Mouse (Mus musculus) MEL (cell line): Measurements from ENCODE around the gene Lysmd1. TPM values are rescaled to one million over a fixed set of nuclear protein-coding genes. Genes with fewer than 3 reads are reported as not detected.
A peak's percentile ranks its signal among the peaks of the same experiment; 100 is the strongest.

Source experiments
- DNase-seq: peaks from one replicate; pipeline ENCODE4 v3.0.0; 2011; ENCODE audit warnings: low read depth, low spot score
- H3K27ac ChIP-seq: 2 replicates; pipeline ENCODE4 v1.5.1; 2012; ENCODE audit warnings: low read depth, mild to moderate bottlenecking, control low read depth, low read length, moderate library complexity; ENCODE audit not compliant: control insufficient read depth
- H3K27me3 ChIP-seq, 2 experiments: fragments of 150-350 bp in 1 of 2; sonication (generic) in 1 of 2; 2 replicates each; pipeline ENCODE4 v1.6.1; 2012; ENCODE audit warnings: low read length in 2 of 2, mild to moderate bottlenecking in 2 of 2, improper control_type of control experiment in 1 of 2, moderate library complexity in 1 of 2; ENCODE audit not compliant: insufficient read depth in 2 of 2, control insufficient read depth in 1 of 2
- H3K36me3 ChIP-seq, 2 experiments: 2 replicates each; pipeline ENCODE4 v1.6.1; 2012 to 2014; ENCODE audit warnings: low read length in 2 of 2, improper control_type of control experiment in 1 of 2, inconsistent platforms in 1 of 2, mild to moderate bottlenecking in 1 of 2; ENCODE audit not compliant: insufficient read depth in 2 of 2, control insufficient read depth in 1 of 2
- H3K4me1 ChIP-seq, 2 experiments: fragments of 150-350 bp in 1 of 2; sonication (generic) in 1 of 2; 2 replicates each; pipeline ENCODE4 v1.6.1; 2012; ENCODE audit warnings: low read length in 2 of 2, improper control_type of control experiment in 1 of 2, mild to moderate bottlenecking in 1 of 2; ENCODE audit not compliant: insufficient read depth in 2 of 2, control insufficient read depth in 1 of 2
- H3K4me3 ChIP-seq, 2 experiments: fragments of 150-350 bp in 1 of 2; sonication (generic) in 1 of 2; 2 replicates each; pipeline ENCODE4 v1.5.1; 2012; ENCODE audit warnings: low read depth in 2 of 2, low read length in 2 of 2, mild to moderate bottlenecking in 2 of 2, moderate library complexity in 2 of 2, control low read depth in 1 of 2, improper control_type of control experiment in 1 of 2; ENCODE audit not compliant: control insufficient read depth in 1 of 2, insufficient read depth in 1 of 2
- H3K79me2 ChIP-seq: 2 replicates; pipeline ENCODE4 v1.6.1; 2012; ENCODE audit warnings: mild to moderate bottlenecking, low read length, moderate library complexity; ENCODE audit not compliant: control insufficient read depth, poor library complexity, insufficient read depth
- H3K9ac ChIP-seq: 2 replicates; pipeline ENCODE4 v1.6.1; 2012; ENCODE audit warnings: low read depth, mild to moderate bottlenecking, control low read depth, low read length, moderate library complexity; ENCODE audit not compliant: control insufficient read depth, poor library complexity, severe bottlenecking
- H3K9me3 ChIP-seq: fragments of 150-350 bp; sonication (generic); replicated peaks from 2 replicates; pipeline ENCODE4 v1.6.1; 2012; ENCODE audit warnings: mild to moderate bottlenecking, low read length, improper control_type of control experiment, moderate library complexity; ENCODE audit not compliant: insufficient read depth
- BHLHE40 ChIP-seq: IDR thresholded peaks from 2 replicates; pipeline ENCODE4 v1.6.1; 2012; ENCODE audit warnings: low read depth, mild to moderate bottlenecking, inconsistent platforms, low read length, improper control_type of control experiment, borderline replicate concordance
- CHD1 ChIP-seq: IDR thresholded peaks from 2 replicates; pipeline ENCODE4 v1.6.1; 2012; ENCODE audit warnings: low read depth, mild to moderate bottlenecking, inconsistent platforms, low read length, improper control_type of control experiment
- CHD2 ChIP-seq: IDR thresholded peaks from 2 replicates; pipeline ENCODE4 v1.6.1; 2011; ENCODE audit warnings: low read length, improper control_type of control experiment
- E2F4 ChIP-seq: IDR thresholded peaks from 2 replicates; pipeline ENCODE4 v1.6.1; 2011; ENCODE audit warnings: low read depth, low read length, improper control_type of control experiment, borderline replicate concordance
- ELF1 ChIP-seq: IDR thresholded peaks from 2 replicates; pipeline ENCODE4 v1.6.1; 2014; ENCODE audit warnings: low read depth, mild to moderate bottlenecking, inconsistent platforms, low read length, improper control_type of control experiment, moderate library complexity
- EP300 ChIP-seq, 2 experiments: IDR thresholded peaks; 2 replicates each; pipeline ENCODE4 v1.6.1; 2011; ENCODE audit warnings: improper control_type of control experiment in 2 of 2, low read length in 2 of 2, low read depth in 1 of 2, mild to moderate bottlenecking in 1 of 2
- ETS1 ChIP-seq: IDR thresholded peaks from 2 replicates; pipeline ENCODE4 v1.6.1; 2012; ENCODE audit warnings: low read depth, mild to moderate bottlenecking, inconsistent platforms, low read length, improper control_type of control experiment, moderate library complexity
- GABPA ChIP-seq: IDR thresholded peaks from 2 replicates; pipeline ENCODE4 v1.6.1; 2012; ENCODE audit warnings: low read depth, mild to moderate bottlenecking, inconsistent platforms, low read length, improper control_type of control experiment, moderate library complexity
- HCFC1 ChIP-seq: IDR thresholded peaks from 2 replicates; pipeline ENCODE4 v1.6.1; 2012; ENCODE audit warnings: low read depth, mild to moderate bottlenecking, inconsistent platforms, low read length, improper control_type of control experiment, moderate library complexity
- MAFK ChIP-seq: IDR thresholded peaks from 2 replicates; pipeline ENCODE4 v1.6.1; 2011; ENCODE audit warnings: low read depth, mild to moderate bottlenecking, low read length, improper control_type of control experiment, borderline replicate concordance
- MYB ChIP-seq: IDR thresholded peaks from 2 replicates; pipeline ENCODE4 v1.6.1; 2011; ENCODE audit warnings: mild to moderate bottlenecking, low read depth, low read length, improper control_type of control experiment
- NELFE ChIP-seq: IDR thresholded peaks from 2 replicates; pipeline ENCODE4 v1.6.1; 2011; ENCODE audit warnings: low read depth, low read length, improper control_type of control experiment
- POLR2A ChIP-seq, 2 experiments: IDR thresholded peaks; 2 replicates each; pipeline ENCODE4 v1.6.1; 2011 to 2012; ENCODE audit warnings: low read length in 2 of 2, mild to moderate bottlenecking in 2 of 2, control low read depth in 1 of 2, improper control_type of control experiment in 1 of 2, low read depth in 1 of 2, moderate library complexity in 1 of 2; ENCODE audit not compliant: control insufficient read depth in 1 of 2, insufficient read depth in 1 of 2, poor library complexity in 1 of 2
- RAD21 ChIP-seq: IDR thresholded peaks from 2 replicates; pipeline ENCODE4 v1.6.1; 2011; ENCODE audit warnings: mild to moderate bottlenecking, low read depth, low read length, improper control_type of control experiment
- SIN3A ChIP-seq: IDR thresholded peaks from 2 replicates; pipeline ENCODE4 v1.6.1; 2012; ENCODE audit warnings: low read length, improper control_type of control experiment, inconsistent platforms
- SMC3 ChIP-seq: IDR thresholded peaks from 2 replicates; pipeline ENCODE4 v1.6.1; 2011; ENCODE audit warnings: low read depth, low read length, improper control_type of control experiment
- TBP ChIP-seq: IDR thresholded peaks from 2 replicates; pipeline ENCODE4 v1.8.0; 2011; ENCODE audit warnings: low read depth, low read length, improper control_type of control experiment
- TCF12 ChIP-seq: IDR thresholded peaks from 2 replicates; pipeline ENCODE4 v1.6.1; 2014; ENCODE audit warnings: low read depth, mild to moderate bottlenecking, inconsistent platforms, low read length, improper control_type of control experiment, moderate library complexity
- UBTF ChIP-seq: IDR thresholded peaks from 2 replicates; pipeline ENCODE4 v1.6.1; 2012; ENCODE audit warnings: low read depth, mild to moderate bottlenecking, inconsistent platforms, low read length, improper control_type of control experiment, moderate library complexity, borderline replicate concordance; ENCODE audit not compliant: insufficient read depth
- ZC3H11A ChIP-seq: IDR thresholded peaks from 2 replicates; pipeline ENCODE4 v1.6.1; 2012; ENCODE audit warnings: low read depth, mild to moderate bottlenecking, inconsistent platforms, low read length, improper control_type of control experiment
- ZKSCAN1 ChIP-seq: IDR thresholded peaks from 2 replicates; pipeline ENCODE4 v1.6.1; 2012; ENCODE audit warnings: low read depth, mild to moderate bottlenecking, inconsistent platforms, low read length, improper control_type of control experiment, moderate library complexity
- ZMIZ1 ChIP-seq: IDR thresholded peaks from 2 replicates; pipeline ENCODE4 v1.6.1; 2012; ENCODE audit warnings: low read depth, mild to moderate bottlenecking, inconsistent platforms, low read length, improper control_type of control experiment, moderate library complexity
- ZNF384 ChIP-seq: IDR thresholded peaks from 2 replicates; pipeline ENCODE4 v1.6.1; 2012; ENCODE audit warnings: low read depth, mild to moderate bottlenecking, inconsistent platforms, low read length, improper control_type of control experiment
- polyA plus RNA-seq, 2 experiments: library from polyadenylated mRNA; stranded (reverse) in 1 of 2; unstranded in 1 of 2; fragments of >175 nt in 1 of 2; fragments of >200 nt in 1 of 2; gene quantifications; 2 replicates each; pipeline versions ENCODE4 v1.2.1 to v1.2.4; 2012; ENCODE audit warnings: low replicate concordance in 2 of 2, low read depth in 1 of 2; ENCODE audit not compliant: insufficient read length in 2 of 2, insufficient read depth in 1 of 2, missing spikeins in 1 of 2
- total RNA-seq: library from RNA; depleted of rRNA; stranded (reverse); fragments of 300-350 nt; gene quantifications from 2 replicates; pipeline ENCODE4 v1.2.3, GENCODE M21; 2012

Gene Lysmd1
- total and polyA plus RNA-seq, 3 experiments: 22.7 to 102 (median 22.9) TPM

- no peaks in the 10 kb centered on the region; a peak in 1 of 4 replicates for H3K27me3 ChIP-seq
- no peaks in the 10 kb centered on the region for H3K9me3 ChIP-seq
- no peak for DNase-seq
- peak overlapping the region; percentile 25; the same call in 1 of the 2 replicates for H3K27ac ChIP-seq
- H3K36me3 ChIP-seq: peaks cover 0 to 24% of the 10 kb centered on the region in 2 experiments; a peak in 3 of 4 replicates
- 0 out of 2 replicates have a peak, but pooled peaks cover 4% of the 10 kb centered on the region for H3K79me2 ChIP-seq
- no peak overlapping the region for H3K4me3 ChIP-seq
- no peak overlapping the region for H3K9ac ChIP-seq
- peaks cover 18 to 24% of the 10 kb centered on the region in 2 experiments for H3K4me1 ChIP-seq
- TF ChIP-seq UBTF (0 out of 2 replicates have a peak, but pooled peaks have one; percentile 28), ZKSCAN1 (peak; percentile 97), NELFE (no peak), MYB (no peak), E2F4 (no peak), CHD2 (no peak), ZNF384 (peak; percentile 36; the same call in 1 of the 2 replicates)
Measured at GRCm38 (mm10) chr3:95140795-95141194, 6.9 kb downstream of the Lysmd1 start.

- H3K79me2 ChIP-seq: no peaks in the 10 kb centered on the region
- peak overlapping the region; percentile 25; the same call in 1 of the 2 replicates for H3K27ac ChIP-seq
- H3K9ac ChIP-seq: peak overlapping the region; percentile 6
- H3K4me1 ChIP-seq: peaks cover 11 to 18% of the 10 kb centered on the region in 2 experiments
- no peaks in the 10 kb centered on the region; a peak in 2 of 4 replicates for H3K27me3 ChIP-seq
- peaks cover 0 to 17% of the 10 kb centered on the region in 2 experiments; a peak in 3 of 4 replicates for H3K36me3 ChIP-seq
- DNase-seq: peak; percentile 68
- TF ChIP-seq ZMIZ1 (peak; percentile 41), POLR2A (IDR thresholded peaks at IDR 0.05; ENCODE audit: control insufficient read depth in 1 of 2, insufficient read depth in 1 of 2, low read depth in 1 of 2, low read length in 2 of 2, poor library complexity in 1 of 2) (no peak), BHLHE40 (0 out of 2 replicates have a peak, but pooled peaks have one; percentile 18), CHD1 (no peak), SMC3 (no peak), ZC3H11A (0 out of 2 replicates have a peak, but pooled peaks have one; percentile 5), TCF12 (no peak), ELF1 (0 out of 2 replicates have a peak, but pooled peaks have one; percentile 8), ETS1 (no peak), MYB (no peak), SIN3A (0 out of 2 replicates have a peak, but pooled peaks have one; percentile 11), GABPA (no peak), HCFC1 (0 out of 2 replicates have a peak, but pooled peaks have one; percentile 21), TBP (peak; percentile 47; the same call in 1 of the 2 replicates), ZNF384 (no peak), EP300 (IDR thresholded peaks at IDR 0.05; ENCODE audit: low read depth in 1 of 2, low read length in 2 of 2) (peak in 1 of 2 experiments; percentile 23; a peak in 1 of 4 replicates), RAD21 (no peak), MAFK (no peak)
- peak overlapping the region in 1 of 2 experiments; percentile 14; a peak in 2 of 4 replicates for H3K4me3 ChIP-seq
- no peaks in the 10 kb centered on the region for H3K9me3 ChIP-seq
Measured at GRCm38 (mm10) chr3:95141474-95141873, 7.6 kb downstream of the Lysmd1 start.
